Mouse (Mus musculus): ENCODE results near the gene Cck.
"Not testable (repeated sequence)": the region's sequence is repeated elsewhere in the genome, so short reads cannot be mapped to it uniquely, and the experiment has no call there.

The Cck gene

GRCm38 (mm10) chr9:121460527-121460926 is 35.0 kb downstream of the Cck start:
- DNase-seq (ENCODE audit: low spot score in 2 of 2): no peak

- DNase-seq (ENCODE audit: low spot score in 2 of 2): no peak
These were observed 35.5 kb downstream of the Cck start for GRCm38 (mm10) chr9:121459950-121460349.

GRCm38 (mm10) chr9:121458466-121458865 is 37.0 kb downstream of the Cck start:
- peak in 1 of 2 experiments; percentile 58 for DNase-seq (ENCODE audit: low spot score in 2 of 2)

GRCm38 (mm10) chr9:121456739-121457515 is 38.6 kb downstream of the Cck start:
- no peak for DNase-seq (ENCODE audit: low spot score in 2 of 2)

GRCm38 (mm10) chr9:121454891-121455290 is 40.6 kb downstream of the Cck start:
- DNase-seq (ENCODE audit: low spot score in 2 of 2): no peak

- DNase-seq (ENCODE audit: low spot score in 2 of 2): not testable (repeated sequence)
These were observed 43.1 kb downstream of the Cck start for GRCm38 (mm10) chr9:121452342-121452942.

- no peak for DNase-seq (ENCODE audit: low spot score in 2 of 2)
These were observed 49.1 kb downstream of the Cck start for GRCm38 (mm10) chr9:121446431-121446831.

GRCm38 (mm10) chr9:121445364-121445763 is 50.1 kb downstream of the Cck start:
- no peak for DNase-seq (ENCODE audit: low spot score in 2 of 2)

GRCm38 (mm10) chr9:121444367-121444707 is 51.2 kb downstream of the Cck start:
- DNase-seq (ENCODE audit: low spot score in 2 of 2): peak in 1 of 2 experiments; percentile 55

- peak in 1 of 2 experiments; percentile 52 for DNase-seq (ENCODE audit: low spot score in 2 of 2)
These were observed 51.7 kb downstream of the Cck start for GRCm38 (mm10) chr9:121443696-121444366.

- no peak for DNase-seq (ENCODE audit: low spot score in 2 of 2)
These were observed 53.3 kb downstream of the Cck start for GRCm38 (mm10) chr9:121442145-121442544.
